Comparison of ENCODE assay signal across 22 mouse cellular contexts in the genomic region with DNA sequence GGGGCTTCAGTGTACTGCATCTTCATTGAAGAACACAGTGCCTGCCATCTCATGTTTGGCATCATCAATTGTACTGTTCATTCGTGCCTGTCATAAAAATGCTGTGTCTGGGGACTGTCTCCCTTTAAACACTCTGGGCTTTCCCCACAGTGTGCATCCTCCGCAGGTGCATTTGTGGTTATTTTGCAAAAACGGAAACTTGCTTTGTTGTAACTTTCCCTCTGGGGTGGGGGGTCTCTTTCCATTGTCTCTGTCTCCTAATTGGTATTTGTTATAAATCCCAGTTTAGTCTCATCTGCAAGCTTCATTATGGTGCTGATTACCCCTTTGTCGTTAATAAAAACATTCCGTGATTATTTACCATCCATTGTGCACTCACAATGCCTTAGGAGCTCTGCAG.
DNase-seq lines count a peak whose midpoint lies in the region; TF ChIP-seq lines count a peak whose summit lies in the region.
"Had no signal": no experiment of that assay in that cellular context is flagged by ENCODE, and none has a peak within 500 bp of the region (broad histone marks: within the 10 kb centered on the region; RNA-seq: fewer than 3 reads in every experiment).

No protein-coding gene starts in this region.

- no peaks in the 10 kb centered on the region for H3K36me3 ChIP-seq in CH12.LX (replicated peaks in 1 of 2; ENCODE audit: control insufficient read depth in 1 of 2, insufficient read depth in 1 of 2, low read length in 1 of 2)
- H3K36me3 ChIP-seq: G1E; heart, embryonic 13.5 days; intestine, embryonic 15.5 days; liver, embryonic 12.5 days had no signal

- no peaks in the 10 kb centered on the region for H3K9me3 ChIP-seq in CH12.LX (replicated peaks; ENCODE audit: low read length)
- H3K9me3 ChIP-seq: heart, embryonic 13.5 days; intestine, embryonic 15.5 days; liver, embryonic 12.5 days had no signal

- H3K4me3 ChIP-seq in CH12.LX (replicated peaks in 1 of 3; ENCODE audit: low read depth in 2 of 3, low read length in 2 of 3, poor library complexity in 1 of 3): no peak overlapping the region
- H3K4me3 ChIP-seq: gastrocnemius, adult 2 months; heart, embryonic 13.5 days; intestine, embryonic 15.5 days; liver, embryonic 12.5 days had no signal

- TF ChIP-seq POLR2A in CH12.LX (IDR thresholded peaks at IDR 0.05; ENCODE audit: low read depth, low read length): no peak

- dilution Hi-C loops in CH12.LX (cut with MboI; ENCODE audit: extremely low pct_ligation_motif_present, extremely low pct_unique_long_range_greater_than_20kb, low sequenced_read_pairs): no loop called here

- TF ChIP-seq EP300 in CH12.LX (IDR thresholded peaks at IDR 0.05; ENCODE audit: low read length): peak; percentile 54

- DNase-seq in CD4-positive, CD25-positive, alpha-beta regulatory T cell, adult 2 months (ENCODE audit: low read depth, low spot score): peak; percentile 15
- DNase-seq in CH12.LX (ENCODE audit: extremely low read depth) (peak; percentile 36), adipocyte (ENCODE audit: low spot score) (no peak)
- DNase-seq in retina, postnatal 1 day: peak; percentile 86
- DNase-seq in thymus, postnatal 14 days: peak; percentile 62
- no peak for DNase-seq in spleen, postnatal 14 days (ENCODE audit: low spot score in 2 of 2)
- DNase-seq in cerebellum, adult 11-12 months: no peak
- DNase-seq: adrenal gland, postnatal 36 days; cerebellum, adult 8-10 months; cerebellum, postnatal 25 days; gastrocnemius, adult 2 months; kidney, adult 2 months; kidney, postnatal 4 days; left cerebral cortex, postnatal 4 days; liver, postnatal 0 days; lung, postnatal 10 days; midbrain, embryonic 14.5 days had no signal

- H3K4me2 ChIP-seq in CH12.LX (ENCODE audit: insufficient read depth, low read depth, poor library complexity, severe bottlenecking): no peak overlapping the region
- H3K4me2 ChIP-seq: heart, embryonic 13.5 days; intestine, embryonic 15.5 days; liver, embryonic 12.5 days had no signal

- peaks cover 0 to 21% of the 10 kb centered on the region in 2 experiments; a peak in 2 of 4 replicates for H3K4me1 ChIP-seq in CH12.LX (ENCODE audit: control insufficient read depth in 1 of 2, insufficient read depth in 2 of 2)
- H3K4me1 ChIP-seq: intestine, embryonic 15.5 days; liver, embryonic 12.5 days had no signal

- TF ChIP-seq CTCF in CH12.LX (conservative IDR thresholded peaks at IDR 0.05 in 1 of 2, IDR thresholded peaks at IDR 0.05 in 1 of 2; ENCODE audit: low read depth in 2 of 2, low read length in 2 of 2): no peak

- in situ Hi-C loops in CH12.LX (cut with MboI; ENCODE audit: low pct_ligation_motif_present, low pct_unique_long_range_greater_than_20kb, low sequenced_read_pairs): no loop called here

- no peaks in the 10 kb centered on the region for H3K27me3 ChIP-seq in CH12.LX (replicated peaks)
- H3K27me3 ChIP-seq: heart, embryonic 13.5 days; intestine, embryonic 15.5 days; liver, embryonic 12.5 days had no signal

- H3K9ac ChIP-seq in CH12.LX (ENCODE audit: insufficient read depth, low read depth): no peak overlapping the region
- H3K9ac ChIP-seq: heart, embryonic 13.5 days; intestine, embryonic 15.5 days; liver, embryonic 12.5 days; liver, postnatal 0 days had no signal

- no peak for TF ChIP-seq RAD21 in CH12.LX (IDR thresholded peaks at IDR 0.05; ENCODE audit: low read depth, low read length)

- no peak overlapping the region for H3K27ac ChIP-seq in CH12.LX (ENCODE audit: insufficient read depth, low read depth)
- H3K27ac ChIP-seq: gastrocnemius, adult 2 months; heart, embryonic 13.5 days; intestine, embryonic 15.5 days; liver, embryonic 12.5 days; macrophage had no signal

- no peaks in the 10 kb centered on the region for H3K79me2 ChIP-seq in CH12.LX (replicated peaks; ENCODE audit: control insufficient read depth, extremely low read depth, insufficient read depth, poor library complexity, severe bottlenecking)

TF ChIP-seq in CH12.LX, 34 proteins besides CTCF, POLR2A, EP300 and RAD21:
- TF ChIP-seq BHLHE40 (IDR thresholded peaks at IDR 0.05; ENCODE audit: low read depth, low read length) (0 out of 2 replicates have a peak, but pooled peaks have one; percentile 19), ETS1 (conservative IDR thresholded peaks at IDR 0.05; ENCODE audit: low read depth, low read length) (peak; percentile 30; the same call in 1 of the 2 replicates), PAX5 (IDR thresholded peaks at IDR 0.05; ENCODE audit: low read length) (no peak), CHD2 (IDR thresholded peaks at IDR 0.05; ENCODE audit: low read length) (no peak), ELF1 (IDR thresholded peaks at IDR 0.05; ENCODE audit: low read depth, low read length) (no peak), TCF12 (IDR thresholded peaks at IDR 0.05; ENCODE audit: low read depth, low read length) (0 out of 2 replicates have a peak, but pooled peaks have one; percentile 29), KAT2A (IDR thresholded peaks at IDR 0.05; ENCODE audit: insufficient replicate concordance, low read length) (no peak), MXI1 (IDR thresholded peaks at IDR 0.05; ENCODE audit: low read depth, low read length) (no peak)

Comparison
In these comparisons a context has a peak if more than half of its experiments do, and no peak if none do; other contexts are left out.
1. DNase-seq: peak in CD4-positive, CD25-positive, alpha-beta regulatory T cell, adult 2 months (single experiment), CH12.LX (single experiment), retina, postnatal 1 day (single experiment) and thymus, postnatal 14 days (single experiment); none in spleen, postnatal 14 days (0 of 2), cerebellum, adult 11-12 months (single experiment) and adipocyte (single experiment).